Mouse (Mus musculus): Measurements from ENCODE around the gene Proser2. TPM values are rescaled to one million over a fixed set of nuclear protein-coding genes. Genes with fewer than 3 reads are reported as not detected.

Gene Proser2
- total and polyA plus RNA-seq, 3 experiments: 0.11 TPM; not detected in 2

DNA sequence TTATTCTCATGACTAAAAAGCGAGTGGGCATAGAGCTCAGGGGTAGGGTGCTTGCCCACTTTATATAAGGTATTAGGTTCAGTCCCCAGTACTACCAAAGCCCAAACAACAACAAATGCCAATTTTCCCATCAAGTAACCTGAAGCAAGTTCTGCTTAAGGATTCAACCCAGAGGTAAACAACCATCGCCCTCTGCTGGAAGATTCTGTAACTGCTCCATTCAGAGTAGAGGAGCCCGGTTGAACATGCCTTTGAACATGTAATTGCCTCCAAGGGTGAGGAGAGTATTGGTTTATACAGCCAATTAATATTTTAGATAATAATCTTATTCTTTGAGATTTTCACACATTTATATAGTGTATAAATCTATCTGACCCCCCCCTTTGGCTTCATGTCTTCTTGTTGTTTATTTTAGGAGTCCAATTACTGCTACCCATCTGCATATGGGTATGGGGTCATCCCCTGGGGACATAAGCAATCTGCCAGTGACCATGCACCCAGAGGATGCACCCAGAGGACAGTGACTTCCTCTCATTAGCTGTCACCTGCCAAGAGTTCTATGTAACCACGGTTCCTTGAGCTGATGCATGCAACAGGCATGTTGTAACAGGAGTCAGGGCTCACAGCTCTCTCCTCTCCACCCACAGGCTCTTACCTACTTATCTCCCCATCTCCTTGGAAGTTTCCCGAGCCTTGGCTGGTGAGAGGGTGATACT, 38.0 kb upstream of the Proser2 start:
- Histone ChIP-seq H3K27me3 (ENCODE audit: insufficient read depth, low read length) (peaks cover 6% of the 10 kb centered on the region; the same call in 1 of the 2 replicates), H3K4me3 (ENCODE audit: low read depth, low read length) (no peak overlapping the region), H3K4me1 (ENCODE audit: insufficient read depth, low read depth, low read length) (peaks cover 3% of the 10 kb centered on the region; the same call in 1 of the 2 replicates), H3K9me3 (replicated peaks) (no peaks in the 10 kb centered on the region), H3K36me3 (replicated peaks) (no peaks in the 10 kb centered on the region)
- TF ChIP-seq GATA1 (IDR thresholded peaks at IDR 0.05; ENCODE audit: borderline replicate concordance, low read length) (no peak), CTCF (IDR thresholded peaks at IDR 0.05; ENCODE audit: low read depth, low read length) (peak; percentile 46; the same call in 1 of the 2 replicates)
- no peak for ATAC-seq (ENCODE audit: extremely low read depth, insufficient number of reproducible peaks, low FRiP score, poor library complexity, severe bottlenecking)
- peak; percentile 9 for DNase-seq (ENCODE audit: low spot score)

DNA sequence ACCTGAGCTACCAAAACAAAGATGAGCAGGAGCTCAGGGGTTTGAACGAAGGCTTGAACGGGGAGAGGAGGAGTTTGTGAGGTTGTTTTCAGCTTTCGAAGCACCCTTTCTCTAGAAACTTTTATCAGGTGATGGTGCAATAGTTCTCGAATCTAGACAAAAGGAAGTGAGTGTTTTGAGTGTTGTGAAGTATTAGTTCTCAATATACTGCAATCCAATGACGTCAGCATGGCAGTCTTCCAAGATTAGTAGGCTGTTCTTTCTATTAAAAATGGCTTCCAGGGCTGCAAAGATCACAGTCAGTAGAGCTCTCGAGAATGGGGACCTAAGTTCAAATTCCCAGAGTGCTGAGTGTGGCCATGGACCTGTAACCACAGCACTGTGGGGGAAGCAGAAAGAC, 35.8 kb upstream of the Proser2 start:
- H3K9me3 ChIP-seq (replicated peaks): no peaks in the 10 kb centered on the region
- DNase-seq (ENCODE audit: low spot score) (no peak), ATAC-seq (ENCODE audit: extremely low read depth, insufficient number of reproducible peaks, low FRiP score, poor library complexity, severe bottlenecking) (no peak)
- TF ChIP-seq TAL1 (conservative IDR thresholded peaks at IDR 0.05; ENCODE audit: low read depth, low read length) (no peak), CTCF (IDR thresholded peaks at IDR 0.05; ENCODE audit: low read depth, low read length) (no peak), GATA1 (IDR thresholded peaks at IDR 0.05; ENCODE audit: borderline replicate concordance, low read length) (no peak)
- no peak overlapping the region for H3K4me3 ChIP-seq (ENCODE audit: low read depth, low read length)
- H3K4me1 ChIP-seq (ENCODE audit: insufficient read depth, low read depth, low read length): peaks cover 3% of the 10 kb centered on the region; the same call in 1 of the 2 replicates
- peaks cover 10% of the 10 kb centered on the region for H3K27me3 ChIP-seq (ENCODE audit: insufficient read depth, low read length)
- H3K36me3 ChIP-seq (replicated peaks): no peaks in the 10 kb centered on the region

DNA sequence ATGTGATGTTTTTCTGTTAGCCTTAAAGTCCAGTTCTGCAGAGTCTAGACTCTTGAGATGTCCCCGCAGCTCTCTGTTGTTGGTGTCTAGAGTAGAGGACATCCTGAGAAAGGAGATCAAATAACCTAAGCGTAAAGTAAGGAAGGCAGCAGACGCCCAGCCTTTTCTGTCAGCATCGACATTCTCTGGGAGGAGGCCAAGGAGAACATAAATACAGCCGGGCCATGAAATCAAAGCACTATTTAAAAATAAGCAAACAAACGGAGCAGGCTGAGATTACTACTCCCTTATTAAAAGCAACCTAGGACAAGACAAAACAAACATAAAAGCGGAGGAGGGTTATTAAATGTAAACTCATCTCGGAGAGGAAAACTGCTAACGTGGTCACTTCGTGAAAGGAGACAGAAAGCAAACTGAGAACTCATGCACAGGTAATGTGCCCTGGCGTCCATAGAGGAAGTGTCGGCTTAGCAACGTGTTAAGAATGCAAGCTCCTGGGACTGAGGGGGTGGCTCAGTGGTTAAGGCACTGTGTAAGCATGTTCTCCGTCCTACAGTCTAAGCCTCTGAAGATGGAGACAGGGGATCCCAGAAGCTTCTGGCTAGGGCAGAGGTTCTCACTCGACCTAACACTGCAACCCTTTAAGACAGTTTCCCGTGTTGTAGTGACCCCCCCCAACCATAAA, 34.7 kb upstream of the Proser2 start:
- TF ChIP-seq POLR2AphosphoS5 (IDR thresholded peaks at IDR 0.05; ENCODE audit: insufficient replicate concordance, low read depth, low read length) (no peak), GATA2 (IDR thresholded peaks at IDR 0.05; ENCODE audit: borderline replicate concordance, low read depth, low read length) (no peak), CTCF (IDR thresholded peaks at IDR 0.05; ENCODE audit: low read depth, low read length) (no peak), GATA1 (IDR thresholded peaks at IDR 0.05; ENCODE audit: borderline replicate concordance, low read length) (no peak), TAL1 (conservative IDR thresholded peaks at IDR 0.05; ENCODE audit: low read depth, low read length) (no peak)
- Histone ChIP-seq H3K9me3 (replicated peaks) (no peaks in the 10 kb centered on the region), H3K27me3 (ENCODE audit: insufficient read depth, low read length) (peaks cover 13% of the 10 kb centered on the region), H3K36me3 (replicated peaks) (no peaks in the 10 kb centered on the region), H3K4me1 (ENCODE audit: insufficient read depth, low read depth, low read length) (no peaks in the 10 kb centered on the region), H3K4me3 (ENCODE audit: low read depth, low read length) (no peak overlapping the region)
- no peak for DNase-seq (ENCODE audit: low spot score)
- ATAC-seq (ENCODE audit: extremely low read depth, insufficient number of reproducible peaks, low FRiP score, poor library complexity, severe bottlenecking): no peak

DNA sequence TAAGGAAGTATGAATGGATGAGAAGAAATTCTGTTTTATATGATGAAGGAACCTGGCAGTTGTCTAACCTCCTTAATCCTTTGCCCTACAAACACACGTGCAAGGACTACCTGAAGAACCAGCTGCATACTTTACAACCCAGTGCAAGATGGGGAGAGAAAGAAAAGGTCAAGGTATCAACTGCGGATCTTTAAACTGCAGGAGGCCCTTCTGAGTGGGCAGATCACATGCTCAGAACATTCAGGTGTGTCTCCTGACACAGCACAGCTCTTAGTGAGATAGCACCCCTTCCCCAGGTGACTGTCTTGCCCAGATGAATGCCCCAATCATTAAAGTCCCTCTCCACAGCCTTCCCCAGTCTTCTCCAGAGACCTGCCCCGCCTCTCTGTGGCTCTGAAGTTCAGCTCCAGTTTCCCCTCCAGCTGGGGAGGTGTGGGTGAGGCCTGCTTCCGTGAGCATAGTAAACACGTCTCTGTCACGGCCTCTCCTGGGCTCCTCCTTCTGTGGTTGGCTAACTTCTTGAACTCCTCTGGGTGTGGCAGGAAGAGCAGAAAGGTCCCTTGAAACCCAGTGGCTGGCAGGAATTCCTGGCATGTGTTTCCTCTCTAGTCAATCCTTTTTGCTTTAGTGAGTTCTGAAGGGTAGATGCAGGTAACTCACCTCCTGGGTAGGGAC, 32.5 kb upstream of the Proser2 start:
- Histone ChIP-seq H3K4me3 (ENCODE audit: low read depth, low read length) (no peak overlapping the region), H3K27me3 (ENCODE audit: insufficient read depth, low read length) (peaks cover 14% of the 10 kb centered on the region), H3K9me3 (replicated peaks) (no peaks in the 10 kb centered on the region), H3K4me1 (ENCODE audit: insufficient read depth, low read depth, low read length) (no peaks in the 10 kb centered on the region), H3K36me3 (replicated peaks) (no peaks in the 10 kb centered on the region)
- no peak for DNase-seq (ENCODE audit: low spot score)
- ATAC-seq (ENCODE audit: extremely low read depth, insufficient number of reproducible peaks, low FRiP score, poor library complexity, severe bottlenecking): no peak
- no peak for TF ChIP-seq CTCF (IDR thresholded peaks at IDR 0.05; ENCODE audit: low read depth, low read length)
- no peak for TF ChIP-seq TAL1 (conservative IDR thresholded peaks at IDR 0.05; ENCODE audit: low read depth, low read length)
- TF ChIP-seq GATA2 (IDR thresholded peaks at IDR 0.05; ENCODE audit: borderline replicate concordance, low read depth, low read length): no peak
- no peak for TF ChIP-seq POLR2AphosphoS5 (IDR thresholded peaks at IDR 0.05; ENCODE audit: insufficient replicate concordance, low read depth, low read length)
- no peak for TF ChIP-seq GATA1 (IDR thresholded peaks at IDR 0.05; ENCODE audit: borderline replicate concordance, low read length)

DNA sequence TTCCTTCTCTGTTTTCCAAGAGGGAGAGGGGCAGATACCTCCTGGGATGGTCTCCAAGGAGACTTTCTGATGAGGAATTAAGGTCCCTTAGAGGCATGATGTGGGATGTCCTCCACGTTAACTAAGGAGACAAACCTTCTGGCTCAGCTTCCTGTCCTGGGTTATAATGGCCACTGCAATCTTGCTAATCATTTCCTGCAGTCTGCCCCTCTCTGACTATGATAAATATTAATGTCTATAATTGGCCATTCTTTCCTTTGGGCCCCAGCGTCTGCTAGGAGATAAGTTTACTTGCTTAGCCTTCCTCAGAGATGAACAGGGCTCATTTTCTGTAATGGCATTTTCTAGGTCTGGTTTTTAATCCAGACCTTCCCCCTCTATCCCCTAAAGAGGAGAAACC, 29.7 kb upstream of the Proser2 start:
- H3K4me3 ChIP-seq (ENCODE audit: low read depth, low read length): no peak overlapping the region
- ATAC-seq (ENCODE audit: extremely low read depth, insufficient number of reproducible peaks, low FRiP score, poor library complexity, severe bottlenecking) (no peak), DNase-seq (ENCODE audit: low spot score) (no peak)
- no peaks in the 10 kb centered on the region for H3K4me1 ChIP-seq (ENCODE audit: insufficient read depth, low read depth, low read length)
- no peaks in the 10 kb centered on the region for H3K9me3 ChIP-seq (replicated peaks)
- H3K27me3 ChIP-seq (ENCODE audit: insufficient read depth, low read length): peaks cover 14% of the 10 kb centered on the region; the same call in 1 of the 2 replicates
- no peaks in the 10 kb centered on the region for H3K36me3 ChIP-seq (replicated peaks)
- TF ChIP-seq GATA2 (IDR thresholded peaks at IDR 0.05; ENCODE audit: borderline replicate concordance, low read depth, low read length): no peak
- no peak for TF ChIP-seq TAL1 (conservative IDR thresholded peaks at IDR 0.05; ENCODE audit: low read depth, low read length)
- TF ChIP-seq GATA1 (IDR thresholded peaks at IDR 0.05; ENCODE audit: borderline replicate concordance, low read length): no peak
- no peak for TF ChIP-seq POLR2AphosphoS5 (IDR thresholded peaks at IDR 0.05; ENCODE audit: insufficient replicate concordance, low read depth, low read length)
- no peak for TF ChIP-seq CTCF (IDR thresholded peaks at IDR 0.05; ENCODE audit: low read depth, low read length)

DNA sequence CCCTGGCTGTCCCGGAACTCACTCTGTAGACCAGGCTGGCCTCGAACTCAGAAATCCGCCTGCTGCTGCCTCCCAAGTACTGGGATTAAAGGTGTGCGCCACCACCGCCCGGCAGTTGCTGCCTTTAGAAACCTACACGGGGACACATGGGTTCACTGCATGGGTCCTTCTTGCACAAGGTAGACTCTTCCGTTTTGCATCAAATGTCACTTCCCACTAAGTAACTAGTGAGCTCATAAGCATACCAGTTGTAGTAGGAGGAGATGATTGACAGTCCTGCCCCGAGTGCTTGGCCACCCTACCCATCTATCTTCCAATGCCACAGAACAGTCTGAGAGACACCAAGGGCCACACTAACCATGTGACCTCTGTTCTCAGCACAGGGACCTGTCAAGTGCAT, 29.2 kb upstream of the Proser2 start:
- no peak overlapping the region for H3K4me3 ChIP-seq (ENCODE audit: low read depth, low read length)
- ATAC-seq (ENCODE audit: extremely low read depth, insufficient number of reproducible peaks, low FRiP score, poor library complexity, severe bottlenecking) (no peak), DNase-seq (ENCODE audit: low spot score) (no peak)
- H3K9me3 ChIP-seq (replicated peaks): no peaks in the 10 kb centered on the region
- no peaks in the 10 kb centered on the region for H3K36me3 ChIP-seq (replicated peaks)
- peaks cover 14% of the 10 kb centered on the region; the same call in 1 of the 2 replicates for H3K27me3 ChIP-seq (ENCODE audit: insufficient read depth, low read length)
- TF ChIP-seq POLR2AphosphoS5 (IDR thresholded peaks at IDR 0.05; ENCODE audit: insufficient replicate concordance, low read depth, low read length) (no peak), CTCF (IDR thresholded peaks at IDR 0.05; ENCODE audit: low read depth, low read length) (no peak), TAL1 (conservative IDR thresholded peaks at IDR 0.05; ENCODE audit: low read depth, low read length) (no peak), GATA1 (IDR thresholded peaks at IDR 0.05; ENCODE audit: borderline replicate concordance, low read length) (no peak), GATA2 (IDR thresholded peaks at IDR 0.05; ENCODE audit: borderline replicate concordance, low read depth, low read length) (no peak)
- H3K4me1 ChIP-seq (ENCODE audit: insufficient read depth, low read depth, low read length): no peaks in the 10 kb centered on the region

Measured in G1E (cell line).